Mouse (Mus musculus) kidney, embryonic 16.5 days (tissue): ENCODE data around the gene Tchp. TPM values are rescaled to one million over a fixed set of nuclear protein-coding genes. Genes with fewer than 3 reads are reported as not detected.

Source experiments
- ATAC-seq: fragments of 200-750 bp; cut with Nextera tagmentation; 2 replicates; pipeline ENCODE4 v1.8.0; 2017; ENCODE audit warnings: moderate TSS enrichment; ENCODE audit not compliant: low FRiP score, low TSS enrichment
- H3K27ac ChIP-seq: fragments of 300-500 bp; sonication (generic); 2 replicates; pipeline ENCODE4 v1.5.1; 2014; ENCODE audit warnings: low read length
- H3K27me3 ChIP-seq: fragments of 300-500 bp; sonication (generic); 2 replicates; pipeline ENCODE4 v1.6.1; 2014; ENCODE audit warnings: low read length, control low read depth, mixed read lengths; ENCODE audit not compliant: insufficient read depth
- H3K36me3 ChIP-seq: fragments of 300-500 bp; sonication (generic); 2 replicates; pipeline ENCODE4 v1.6.1; 2014; ENCODE audit warnings: low read length, control low read depth, mixed read lengths; ENCODE audit not compliant: insufficient read depth
- H3K4me1 ChIP-seq: fragments of 300-500 bp; sonication (generic); 2 replicates; pipeline ENCODE4 v1.6.1; 2014; ENCODE audit warnings: low read length, control low read depth, mixed read lengths; ENCODE audit not compliant: insufficient read depth
- H3K4me2 ChIP-seq: fragments of 300-500 bp; sonication (generic); replicated peaks from 2 replicates; pipeline ENCODE4 v1.6.1; 2014; ENCODE audit warnings: low read depth, low read length
- H3K4me3 ChIP-seq: fragments of 300-500 bp; sonication (generic); 2 replicates; pipeline ENCODE4 v1.5.1; 2014; ENCODE audit warnings: mild to moderate bottlenecking, low read length
- H3K9ac ChIP-seq: fragments of 300-500 bp; sonication (generic); replicated peaks from 2 replicates; pipeline ENCODE4 v1.6.1; 2014; ENCODE audit warnings: low read length
- H3K9me3 ChIP-seq: fragments of 300-500 bp; sonication (generic); 2 replicates; pipeline ENCODE4 v1.6.1; 2016; ENCODE audit warnings: low read length, control low read depth
- WGBS: fragments of 180-500 bp; shearing (Covaris S2); extraction: QIAGEN DNeasy Blood & Tissue Kit; methylation state at CpG from one replicate; pipeline ENCODE4 v1.1.7; 2014; 5-methylcytosine and 5-hydroxymethylcytosine counted together
- polyA plus RNA-seq: library from polyadenylated mRNA; unstranded; fragments of >200 nt; fragmentation: Nextera tagmentation; extraction: Ambion mirVana; gene quantifications from 2 replicates; pipeline ENCODE4 v1.2.1, GENCODE M21; 2015

The Tchp gene
- polyA plus RNA-seq, 1 experiment from 2014 or later, result 15.5 TPM

- Histone ChIP-seq H3K4me3 (peak within 1 kb of the TSS; percentile 65), H3K9me3 (no peaks in the 10 kb centered on the region), H3K36me3 (no peaks in the 10 kb centered on the region), H3K27ac (peak within 1 kb of the TSS; percentile 50; the same call in 1 of the 2 replicates), H3K27me3 (no peaks in the 10 kb centered on the region), H3K4me1 (peaks cover 21% of the 10 kb centered on the region), H3K4me2 (peak within 1 kb of the TSS; percentile 93), H3K9ac (peak within 1 kb of the TSS; percentile 86)
- ATAC-seq, result peak; percentile 94
- WGBS, result 5% methylated on average over 71 of the region's 75 CpGs
Measured at GRCm38 (mm10) chr5:114690633-114691567, 16.7 kb upstream of the Tchp start, which contains the start of gene Gltp. Gltp (minus strand) TSS chr5:114690984.

GRCm38 (mm10) chr5:114695775-114696174 is 11.8 kb upstream of the Tchp start:
- peaks cover 5% of the 10 kb centered on the region; the same call in 1 of the 2 replicates for H3K4me1 ChIP-seq
- 67% methylated on average over 5 of the region's 5 CpGs for WGBS
- H3K27ac ChIP-seq, result no peak overlapping the region
- no peaks in the 10 kb centered on the region for H3K36me3 ChIP-seq
- no peaks in the 10 kb centered on the region for H3K27me3 ChIP-seq
- no peaks in the 10 kb centered on the region for H3K9me3 ChIP-seq
- ATAC-seq, result no peak
- no peak overlapping the region for H3K4me3 ChIP-seq
- no peak overlapping the region for H3K9ac ChIP-seq
- no peak overlapping the region for H3K4me2 ChIP-seq

DNA sequence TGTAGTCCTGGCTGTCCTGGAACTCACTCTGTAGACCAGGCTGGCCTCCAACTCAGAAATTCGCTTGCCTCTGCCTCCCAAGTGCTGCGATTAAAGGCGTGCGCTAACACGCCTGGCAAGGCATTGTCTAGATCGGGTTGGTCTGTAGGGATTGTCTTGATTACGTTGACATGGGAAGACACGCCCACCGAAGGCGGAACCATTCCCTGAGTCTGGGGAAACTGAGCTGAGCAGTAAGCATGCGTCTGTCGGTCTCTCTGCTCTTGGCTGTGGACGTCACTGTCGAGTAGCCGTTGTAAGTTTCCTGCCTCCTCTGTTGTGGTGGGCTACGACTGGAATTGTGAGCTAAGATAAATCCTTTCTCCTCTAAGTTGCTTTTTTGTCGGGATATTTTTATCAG is 10.6 kb upstream of the Tchp start:
- no peak overlapping the region for H3K27ac ChIP-seq
- H3K9ac ChIP-seq, result no peak overlapping the region
- no peaks in the 10 kb centered on the region for H3K36me3 ChIP-seq
- H3K9me3 ChIP-seq, result no peaks in the 10 kb centered on the region
- no peak overlapping the region for H3K4me3 ChIP-seq
- no peak overlapping the region for H3K4me2 ChIP-seq
- no peaks in the 10 kb centered on the region for H3K27me3 ChIP-seq
- no peaks in the 10 kb centered on the region for H3K4me1 ChIP-seq
- no peak for ATAC-seq
- 84% methylated on average over 17 of the region's 17 CpGs for WGBS

DNA sequence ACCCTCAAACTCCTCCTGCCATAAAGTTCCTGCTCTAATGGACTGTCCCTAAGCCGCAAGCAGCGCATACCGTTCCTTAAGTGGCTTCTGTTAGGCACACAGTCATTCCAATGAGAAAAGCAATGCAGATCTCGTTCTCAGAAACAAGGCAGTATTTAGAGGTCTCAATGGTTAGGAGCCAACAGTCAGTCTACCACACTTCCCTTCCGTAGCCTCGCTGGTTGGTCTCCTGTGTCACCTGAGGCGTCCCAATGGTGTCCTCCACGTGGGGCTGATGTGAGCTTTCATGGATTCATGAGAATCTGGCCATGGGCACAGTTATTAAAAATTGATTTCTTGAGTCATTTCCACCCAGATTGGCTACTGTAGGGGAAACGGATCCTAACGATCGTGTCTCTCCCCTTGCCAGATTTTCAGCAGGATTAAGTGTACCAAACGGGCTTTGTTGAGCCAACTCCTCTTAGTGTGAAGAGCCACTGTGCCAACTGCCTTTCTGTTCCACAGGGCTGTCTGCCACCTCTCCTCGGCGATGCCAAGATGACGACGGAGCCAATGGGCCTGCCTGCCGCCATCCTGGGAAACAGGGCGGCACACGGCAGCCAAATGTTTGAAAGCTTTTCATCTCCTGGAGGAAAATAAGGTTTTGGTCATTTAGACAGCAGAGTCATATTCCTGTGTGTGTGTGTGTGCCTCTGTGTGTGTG is 9.4 kb upstream of the Tchp start:
- Histone ChIP-seq H3K4me3 (no peak overlapping the region), H3K4me2 (no peak overlapping the region), H3K9ac (no peak overlapping the region), H3K36me3 (no peaks in the 10 kb centered on the region), H3K4me1 (no peaks in the 10 kb centered on the region), H3K27me3 (no peaks in the 10 kb centered on the region), H3K9me3 (no peaks in the 10 kb centered on the region), H3K27ac (no peak overlapping the region)
- no peak for ATAC-seq
- WGBS, result 88% methylated on average over 19 of the region's 19 CpGs

DNA sequence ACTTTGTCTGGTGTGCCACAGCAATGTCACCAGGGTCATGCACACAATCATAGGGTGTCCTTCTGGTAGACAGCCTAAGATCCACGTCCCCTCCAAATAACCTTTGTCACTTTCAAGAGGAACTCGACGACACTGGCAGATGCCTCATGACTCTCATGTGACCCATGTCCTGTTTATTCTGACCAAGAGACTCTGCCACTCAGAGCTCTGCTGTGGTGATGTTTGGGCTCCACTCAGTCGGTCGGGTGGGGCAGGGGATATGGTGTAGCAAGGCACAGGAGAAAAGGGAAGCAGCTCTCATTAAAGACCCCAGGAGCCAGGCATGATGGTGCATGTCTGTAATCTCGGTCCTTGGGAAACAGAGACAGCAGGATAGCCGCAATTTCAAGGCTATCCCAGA is 8.5 kb upstream of the Tchp start:
- WGBS, result 61% methylated on average over 7 of the region's 7 CpGs

DNA sequence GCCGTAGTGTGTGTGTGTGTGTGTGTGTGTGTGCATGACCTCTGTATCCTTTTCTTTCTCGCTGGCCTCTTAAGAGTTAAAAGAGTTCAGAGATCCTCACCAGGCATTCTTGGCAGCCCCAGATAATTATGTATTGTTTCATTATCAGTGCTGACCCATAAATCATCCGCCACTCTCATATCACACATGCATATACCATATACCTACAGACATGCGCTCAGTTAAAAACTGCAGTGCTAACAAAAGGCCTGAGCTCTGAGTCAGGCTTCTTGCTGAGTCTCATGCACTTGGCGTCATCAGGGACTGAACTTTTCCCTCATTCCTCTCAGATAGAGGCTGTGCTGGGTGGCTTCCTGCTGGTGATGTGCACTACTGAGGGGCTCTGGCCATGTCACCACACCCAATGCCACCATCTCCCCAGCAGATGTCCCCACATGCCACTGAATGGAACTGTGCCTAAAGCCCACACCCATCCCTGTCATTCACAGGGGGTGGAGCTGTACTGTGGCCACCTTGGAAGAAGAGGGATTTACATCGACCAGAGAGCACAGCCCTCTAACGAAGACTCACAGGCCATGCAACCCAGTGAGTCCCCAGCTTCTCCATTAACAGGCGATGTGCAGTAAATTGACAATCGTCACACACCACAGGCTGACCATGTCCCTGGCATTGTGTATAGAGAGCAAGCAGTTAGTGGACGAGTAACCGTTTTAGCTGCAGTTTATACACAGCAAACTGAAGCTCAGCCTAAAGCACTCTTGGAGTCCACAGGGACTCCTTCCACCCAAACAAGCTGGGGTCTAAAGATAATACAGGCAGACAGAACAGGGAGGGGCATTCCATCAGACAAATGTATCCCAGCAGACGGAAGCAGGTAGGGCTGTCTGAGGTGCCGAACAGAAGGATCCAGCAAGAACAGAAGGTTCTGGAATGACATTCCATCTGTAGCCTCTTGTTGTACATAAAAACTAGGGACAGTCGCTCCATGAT is 4.9 kb upstream of the Tchp start:
- peak; percentile 80 for ATAC-seq
- no peaks in the 10 kb centered on the region for H3K9me3 ChIP-seq
- no peaks in the 10 kb centered on the region for H3K27me3 ChIP-seq
- H3K36me3 ChIP-seq, result no peaks in the 10 kb centered on the region
- no peak overlapping the region for H3K27ac ChIP-seq
- no peaks in the 10 kb centered on the region for H3K4me1 ChIP-seq
- H3K9ac ChIP-seq, result no peak overlapping the region
- H3K4me2 ChIP-seq, result no peak overlapping the region
- no peak overlapping the region for H3K4me3 ChIP-seq
- WGBS, result 61% methylated on average over 14 of the region's 14 CpGs

More for the DNA sequence above, 8.5 kb upstream of the Tchp start:
- no peaks in the 10 kb centered on the region for H3K9me3 ChIP-seq
- no peak for ATAC-seq
- no peak overlapping the region for H3K4me2 ChIP-seq
- H3K4me1 ChIP-seq, result no peaks in the 10 kb centered on the region
- no peaks in the 10 kb centered on the region for H3K36me3 ChIP-seq
- no peak overlapping the region for H3K4me3 ChIP-seq
- no peak overlapping the region for H3K9ac ChIP-seq
- H3K27ac ChIP-seq, result no peak overlapping the region
- no peaks in the 10 kb centered on the region for H3K27me3 ChIP-seq

GRCm38 (mm10) chr5:114708491-114708890 is 931 bp downstream of the Tchp start:
- no peak for ATAC-seq
- H3K4me2 ChIP-seq, result peak overlapping the region; percentile 87
- H3K4me1 ChIP-seq, result peaks cover 8% of the 10 kb centered on the region
- no peak overlapping the region for H3K27ac ChIP-seq
- H3K9ac ChIP-seq, result peak overlapping the region; percentile 74
- H3K4me3 ChIP-seq, result peak overlapping the region; percentile 71
- H3K9me3 ChIP-seq, result no peaks in the 10 kb centered on the region
- WGBS, result 49% methylated on average over 15 of the region's 15 CpGs
- peaks cover 36% of the 10 kb centered on the region for H3K36me3 ChIP-seq
- no peaks in the 10 kb centered on the region for H3K27me3 ChIP-seq

- peaks cover 39% of the 10 kb centered on the region for H3K36me3 ChIP-seq
- ATAC-seq, result no peak
- H3K9me3 ChIP-seq, result no peaks in the 10 kb centered on the region
- H3K4me1 ChIP-seq, result peaks cover 8% of the 10 kb centered on the region
- no peaks in the 10 kb centered on the region for H3K27me3 ChIP-seq
- no peak overlapping the region for H3K27ac ChIP-seq
- H3K4me3 ChIP-seq, result no peak overlapping the region
- H3K4me2 ChIP-seq, result no peak overlapping the region
- WGBS, result 89% methylated on average over 21 of the region's 21 CpGs
- H3K9ac ChIP-seq, result no peak overlapping the region
Measured at GRCm38 (mm10) chr5:114709357-114709756, 1.8 kb downstream of the Tchp start.

GRCm38 (mm10) chr5:114714551-114714950 is 7.0 kb downstream of the Tchp start:
- Histone ChIP-seq H3K4me1 (peaks cover 10% of the 10 kb centered on the region), H3K36me3 (peaks cover 72% of the 10 kb centered on the region), H3K9ac (no peak overlapping the region), H3K27me3 (no peaks in the 10 kb centered on the region), H3K4me3 (no peak overlapping the region), H3K9me3 (no peaks in the 10 kb centered on the region), H3K4me2 (no peak overlapping the region), H3K27ac (no peak overlapping the region)
- WGBS, result 93% methylated on average over 18 of the region's 18 CpGs
- ATAC-seq, result no peak
